Mouse (Mus musculus): ENCODE results near the gene Dzip1.

DNA sequence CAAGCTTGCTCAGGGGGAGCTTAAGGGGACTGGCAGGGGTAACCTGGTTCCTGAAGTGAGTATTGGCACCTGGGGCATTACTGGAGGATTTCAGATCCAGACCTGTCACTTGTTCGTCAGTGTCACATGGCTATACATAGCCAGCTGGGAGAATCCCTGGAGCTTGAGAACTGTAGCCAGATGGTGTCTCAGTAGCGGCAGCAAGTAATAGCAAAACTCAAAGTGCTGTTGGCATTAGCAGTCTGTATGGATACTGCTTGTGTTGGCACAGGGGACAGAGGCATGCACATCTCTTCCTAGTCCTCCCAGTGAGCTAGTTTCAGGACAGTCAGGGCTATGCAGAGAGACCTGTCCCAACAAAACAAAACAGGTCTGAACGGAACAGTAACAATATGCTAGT lies 32.8 kb upstream of the Dzip1 start:
- TF ChIP-seq CTCF (IDR thresholded peaks at IDR 0.05; ENCODE audit: borderline replicate concordance, extremely low read depth, insufficient read depth, insufficient read length) (no peak), POLR2A (IDR thresholded peaks at IDR 0.05; ENCODE audit: borderline replicate concordance, extremely low read depth, insufficient read depth, insufficient read length, poor library complexity, severe bottlenecking) (no peak)

Measured in brain, embryonic 14.5 days (tissue).